Mouse (Mus musculus) thymus, postnatal 0 days (tissue): ENCODE measurements around the gene Cbwd1. TPM values are rescaled to one million over a fixed set of nuclear protein-coding genes. Genes with fewer than 3 reads are reported as not detected.

Source experiments
- DNase-seq: peaks from one replicate; pipeline ENCODE4 v3.0.0-alpha.2; 2015; ENCODE audit warnings: low spot score
- polyA plus RNA-seq: library from polyadenylated mRNA; unstranded; fragments of >200 nt; fragmentation: Nextera tagmentation; extraction: Ambion mirVana; gene quantifications from 2 replicates; pipeline ENCODE4 v1.2.1, GENCODE M21; 2015

The Cbwd1 gene
- 15.4 and 19.6 TPM in 2 replicates for polyA plus RNA-seq

DNA sequence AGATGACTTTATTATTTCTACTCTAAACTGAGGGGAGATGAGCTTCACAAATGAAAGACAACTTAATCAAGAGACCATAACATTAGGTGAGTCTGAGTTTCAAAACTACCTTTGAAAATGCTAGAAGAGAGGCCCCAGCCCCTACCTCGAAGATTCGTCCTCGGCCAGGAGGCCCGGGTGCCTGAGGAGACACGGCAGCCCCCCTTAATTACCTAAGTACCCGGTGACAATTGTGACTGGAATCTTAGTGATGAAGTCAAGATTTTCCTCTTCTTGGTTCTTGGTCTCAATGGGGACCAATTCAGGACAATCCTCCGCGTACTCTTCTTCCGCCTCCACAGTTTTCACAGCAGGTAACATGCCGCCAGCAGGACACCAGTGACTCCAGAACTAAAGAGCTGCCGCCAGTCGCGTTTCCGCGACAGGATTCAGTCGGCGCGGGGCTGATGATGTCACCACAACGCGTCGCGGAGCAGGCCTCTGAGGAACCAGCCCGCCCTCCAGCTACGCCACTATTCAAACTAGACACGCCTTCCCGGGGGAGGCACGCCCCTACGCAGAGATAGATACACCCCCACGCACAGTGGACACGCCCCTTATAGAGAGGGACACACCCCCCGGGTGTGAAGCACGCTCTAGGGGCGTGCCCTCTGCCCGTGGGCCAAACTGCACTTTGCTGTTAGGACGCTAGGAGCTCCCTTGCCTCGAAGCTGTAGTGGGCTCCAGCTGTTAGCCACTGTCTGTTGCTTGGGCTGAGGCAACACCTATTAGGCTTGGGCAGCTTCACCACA lies at the start of gene Cbwd1:
Cbwd1 (minus strand) TSS at position 439 of the 791 bp plus-strand sequence.
- peak; percentile 100 for DNase-seq

DNA sequence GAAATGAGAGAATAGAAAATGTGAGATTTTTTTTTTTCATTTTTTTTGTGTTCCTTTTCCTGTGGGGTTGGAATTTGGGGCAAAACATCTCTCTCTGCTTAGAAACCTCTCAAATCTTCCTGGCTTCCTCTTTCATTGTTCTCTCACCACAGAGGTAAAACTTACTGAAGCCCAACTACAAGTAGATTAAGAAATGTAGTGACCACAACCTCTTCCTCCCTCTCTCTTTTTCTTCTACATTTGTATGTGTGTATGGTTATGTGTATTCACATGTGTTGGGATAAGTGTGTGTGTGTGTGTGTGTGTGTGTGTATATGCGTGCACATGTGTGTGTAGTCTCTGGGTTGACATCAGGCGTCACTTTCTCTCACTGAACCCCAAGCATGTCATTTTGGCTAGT lies 47.1 kb upstream of the Cbwd1 start:
- DNase-seq: no peak

GRCm38 (mm10) chr19:25006686-25007085 lies 45.3 kb upstream of the Cbwd1 start:
- DNase-seq: no peak

DNA sequence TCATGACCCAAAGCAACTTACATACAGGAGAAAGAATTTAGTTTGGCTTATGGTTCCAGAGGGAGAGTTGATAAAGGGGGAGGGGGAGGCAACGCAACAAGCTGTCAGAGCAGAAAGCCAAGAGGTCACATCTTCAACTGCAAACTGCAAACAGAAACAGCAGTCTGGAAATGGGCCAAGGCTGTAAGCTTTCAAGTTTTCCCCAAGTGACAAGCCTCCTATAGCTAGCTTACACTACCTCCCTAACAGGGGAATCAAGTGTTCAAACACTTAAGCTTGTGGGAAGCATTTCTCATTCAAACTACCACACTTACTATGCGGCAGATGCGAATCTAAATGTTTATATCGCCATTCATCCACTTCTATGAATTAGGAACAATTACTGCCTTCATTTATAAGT lies 42.4 kb upstream of the Cbwd1 start:
- no peak for DNase-seq

DNA sequence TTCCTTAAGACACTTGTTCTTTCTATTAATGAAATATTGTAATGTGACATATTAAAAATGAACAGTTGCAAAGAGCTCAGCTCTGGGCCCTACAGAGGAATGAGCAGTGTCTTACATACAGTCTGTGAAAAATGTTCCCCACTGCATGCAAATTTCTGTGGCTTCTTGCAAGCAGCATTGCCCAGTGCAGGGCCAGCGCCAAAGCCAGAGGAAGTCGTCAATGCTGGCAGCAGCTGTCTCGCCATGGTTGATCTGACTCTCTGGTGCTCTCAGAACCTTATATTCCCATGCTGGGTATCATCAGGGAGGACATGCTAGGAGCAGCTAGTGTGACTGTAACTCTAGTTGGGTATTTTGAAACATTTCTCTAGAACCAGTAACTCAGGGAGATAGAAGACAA lies 41.4 kb upstream of the Cbwd1 start:
- DNase-seq: no peak

- no peak for DNase-seq
These were observed 40.6 kb upstream of the Cbwd1 start for GRCm38 (mm10) chr19:25002032-25002431.

GRCm38 (mm10) chr19:25000153-25000552 lies 38.7 kb upstream of the Cbwd1 start:
- DNase-seq: no peak

DNA sequence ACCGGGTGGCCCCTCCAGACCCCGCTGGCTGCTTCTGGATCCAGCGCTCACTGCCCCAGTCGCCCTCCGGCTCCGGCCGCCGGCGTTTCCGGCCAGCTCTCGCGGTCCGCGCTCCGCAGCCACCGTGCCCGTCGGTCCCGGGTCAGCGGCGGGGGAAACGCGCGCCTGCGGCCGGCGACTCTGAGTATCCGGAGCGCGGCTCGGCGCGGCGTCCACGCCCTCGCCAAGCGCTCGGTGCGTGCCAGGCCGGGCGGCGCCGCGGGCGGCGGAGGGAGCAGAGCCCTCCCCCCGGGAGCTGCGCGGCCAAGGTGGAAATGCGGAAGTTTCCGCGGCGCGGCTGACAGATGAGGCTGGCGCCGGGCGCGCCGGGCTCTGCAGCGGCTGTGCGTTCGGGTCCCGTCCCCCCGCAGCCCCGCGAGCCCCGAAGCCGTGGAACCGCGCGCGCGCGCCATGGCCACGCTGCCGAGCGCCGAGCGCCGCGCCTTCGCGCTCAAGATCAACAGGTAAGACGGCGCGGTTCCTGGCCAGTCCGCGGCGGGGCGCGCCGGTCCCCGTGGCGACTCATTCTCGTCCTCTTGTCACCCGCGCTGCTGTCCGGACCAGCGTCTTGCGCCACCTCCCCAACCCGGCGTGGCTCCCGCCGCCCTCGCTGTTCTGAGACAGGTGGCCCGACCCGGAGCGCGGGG lies 37.9 kb upstream of the Cbwd1 start, which contains the start of gene Dock8:
Dock8 (plus strand) TSS at position 334 of the 686 bp plus-strand sequence.
- DNase-seq: peak; percentile 74

GRCm38 (mm10) chr19:24998561-24998960 lies 37.2 kb upstream of the Cbwd1 start:
- no peak for DNase-seq

DNA sequence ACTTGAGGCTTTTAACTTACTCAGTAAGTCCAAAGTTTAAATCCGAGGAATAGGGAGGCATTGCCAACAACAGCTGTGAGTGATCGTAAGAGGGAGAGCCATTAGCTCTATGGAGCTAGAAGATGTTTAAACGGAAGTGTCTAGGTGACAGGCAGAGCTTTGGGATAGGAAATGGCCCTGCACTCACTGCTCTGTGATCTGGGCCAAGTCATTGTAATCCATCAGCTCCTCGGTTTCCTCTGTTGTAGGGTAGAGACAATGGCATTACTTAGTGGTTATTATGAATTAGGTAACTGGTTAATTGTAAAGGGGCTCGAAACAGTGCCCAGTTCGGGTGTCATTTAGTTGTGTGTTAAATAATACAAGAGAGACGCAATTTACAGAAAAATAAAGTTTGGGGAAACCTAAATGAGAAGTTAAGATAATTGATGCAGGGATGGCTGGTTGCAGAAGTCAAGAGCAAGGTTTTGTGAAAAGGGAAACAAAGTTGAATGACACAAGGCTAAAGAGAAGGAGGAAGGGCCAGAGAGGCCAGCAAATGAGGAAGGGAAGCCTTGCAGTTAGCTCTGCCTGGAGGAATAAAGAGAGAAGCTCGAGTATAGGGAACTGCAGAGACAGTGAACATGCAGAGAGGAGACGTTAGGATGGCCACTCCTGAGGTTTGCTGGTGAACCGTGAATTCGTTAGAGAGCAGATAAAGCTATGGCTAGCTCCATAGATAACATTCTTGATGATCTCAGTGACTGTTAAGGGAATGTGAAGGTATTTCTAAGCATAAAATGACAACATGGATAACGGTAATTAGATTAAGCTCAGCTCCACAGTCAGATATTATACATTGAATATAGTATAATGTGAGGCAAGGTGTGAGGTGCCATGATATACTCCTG lies 35.6 kb upstream of the Cbwd1 start:
- DNase-seq: no peak

GRCm38 (mm10) chr19:24994900-24995299 lies 33.5 kb upstream of the Cbwd1 start:
- DNase-seq: no peak

GRCm38 (mm10) chr19:24993526-24993925 lies 32.1 kb upstream of the Cbwd1 start:
- peak; percentile 32 for DNase-seq

GRCm38 (mm10) chr19:24990138-24990822 lies 28.9 kb upstream of the Cbwd1 start:
- DNase-seq: peak; percentile 79

DNA sequence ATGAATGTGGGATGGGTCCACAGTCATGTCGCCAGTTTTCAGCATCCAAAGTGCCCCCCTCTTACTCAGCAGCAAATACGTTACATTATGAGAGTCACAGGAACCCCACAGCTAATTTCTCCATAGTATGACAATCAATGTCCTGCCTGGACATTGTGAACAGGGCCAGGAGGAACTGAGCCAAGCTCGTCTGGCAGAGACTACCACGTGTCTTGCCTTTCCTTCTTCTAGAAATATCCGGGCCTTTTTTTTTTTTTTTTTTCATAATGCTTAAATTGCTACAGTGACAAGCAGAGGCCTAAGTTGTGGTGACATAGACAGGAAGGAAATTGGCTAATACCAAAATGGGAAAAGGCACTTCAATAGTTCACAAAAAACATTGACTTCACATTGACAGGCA lies 27.4 kb upstream of the Cbwd1 start:
- DNase-seq: no peak

DNA sequence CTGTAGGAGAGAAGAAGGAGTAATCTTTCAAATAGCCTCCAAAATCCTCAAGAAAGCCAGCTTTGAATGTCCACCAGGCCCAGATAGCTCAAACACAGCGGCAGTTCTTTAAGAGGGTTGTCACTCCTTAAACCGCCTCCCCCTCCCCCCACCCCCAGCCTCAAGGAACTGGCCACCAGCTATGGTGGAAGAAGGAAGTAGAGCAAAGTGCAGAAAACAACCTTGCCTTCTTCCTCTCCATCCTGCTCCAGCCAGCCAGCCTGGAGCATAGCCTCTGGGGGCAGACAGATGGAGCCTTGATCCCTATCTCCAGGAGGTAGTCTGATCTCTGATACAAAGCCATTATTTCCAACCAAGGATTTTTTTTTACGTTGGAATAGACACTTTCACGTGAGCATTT lies 25.9 kb upstream of the Cbwd1 start:
- DNase-seq: no peak

- no peak for DNase-seq
These were observed 23.6 kb upstream of the Cbwd1 start for GRCm38 (mm10) chr19:24985045-24985444.

GRCm38 (mm10) chr19:24983857-24984498 lies 22.6 kb upstream of the Cbwd1 start:
- DNase-seq: no peak

- DNase-seq: no peak
These were observed 21.6 kb upstream of the Cbwd1 start for GRCm38 (mm10) chr19:24983050-24983449.

- DNase-seq: no peak
These were observed 19.9 kb upstream of the Cbwd1 start for GRCm38 (mm10) chr19:24981294-24981693.
